Mouse (Mus musculus) midbrain, embryonic 13.5 days (tissue): ENCODE results near the gene Plcb2. TPM values are rescaled to one million over a fixed set of nuclear protein-coding genes. Genes with fewer than 3 reads are reported as not detected.
A peak's percentile ranks its signal among the peaks of the same experiment; 100 is the strongest.

ENCODE experiments used
- ATAC-seq: fragments of 200-750 bp; cut with Nextera tagmentation; 2 replicates; pipeline ENCODE4 v1.8.0; 2017; ENCODE audit warnings: mild to moderate bottlenecking, moderate TSS enrichment, moderate library complexity
- H3K27ac ChIP-seq: fragments of 300-500 bp; sonication (generic); 2 replicates; pipeline ENCODE4 v1.5.1; 2015; ENCODE audit warnings: inconsistent platforms, mild to moderate bottlenecking, moderate library complexity
- H3K27me3 ChIP-seq: fragments of 300-500 bp; sonication (generic); 2 replicates; pipeline ENCODE4 v1.6.1; 2015; ENCODE audit warnings: mild to moderate bottlenecking, inconsistent platforms
- H3K36me3 ChIP-seq: fragments of 300-500 bp; sonication (generic); 2 replicates; pipeline ENCODE4 v1.6.1; 2015; ENCODE audit warnings: mild to moderate bottlenecking, inconsistent platforms
- H3K4me1 ChIP-seq: fragments of 300-500 bp; sonication (generic); replicated peaks from 2 replicates; pipeline ENCODE4 v1.6.1; 2015; ENCODE audit warnings: inconsistent platforms
- H3K4me2 ChIP-seq: fragments of 300-500 bp; sonication (generic); replicated peaks from 2 replicates; pipeline ENCODE4 v1.6.1; 2015; ENCODE audit warnings: moderate library complexity, mild to moderate bottlenecking, inconsistent platforms
- H3K4me3 ChIP-seq: fragments of 300-500 bp; sonication (generic); replicated peaks from 2 replicates; pipeline ENCODE4 v1.5.1; 2015; ENCODE audit warnings: mild to moderate bottlenecking, inconsistent platforms
- H3K9ac ChIP-seq: fragments of 300-500 bp; sonication (generic); replicated peaks from 2 replicates; pipeline ENCODE4 v1.6.1; 2015; ENCODE audit warnings: mild to moderate bottlenecking, inconsistent platforms
- H3K9me3 ChIP-seq: fragments of 300-500 bp; sonication (generic); 2 replicates; pipeline ENCODE4 v1.6.1; 2016; ENCODE audit warnings: mild to moderate bottlenecking, inconsistent platforms
- WGBS: fragments of 180-500 bp; shearing (Covaris S2); methylation state at CpG from one replicate; pipeline ENCODE4 v1.1.7; 2015; 5-methylcytosine and 5-hydroxymethylcytosine counted together
- polyA plus RNA-seq: library from polyadenylated mRNA; unstranded; fragments of >200 nt; fragmentation: Nextera tagmentation; extraction: Ambion mirVana; gene quantifications from 2 replicates; pipeline ENCODE4 v1.2.1, GENCODE M21; 2015

Plcb2 gene
- polyA plus RNA-seq, 1 experiment from 2014 or later = 0.11 TPM

GRCm38 (mm10) chr2:118659493-118659892, 68.7 kb downstream of the Plcb2 start:
- no peak overlapping the region for H3K4me3 ChIP-seq
- H3K9me3 ChIP-seq = no peaks in the 10 kb centered on the region
- H3K36me3 ChIP-seq = no peaks in the 10 kb centered on the region
- 0 out of 2 replicates have a peak overlapping the region, but pooled peaks have one; percentile 26 for H3K27ac ChIP-seq
- 0 out of 2 replicates have a peak, but pooled peaks cover 11% of the 10 kb centered on the region for H3K27me3 ChIP-seq
- peaks cover 45% of the 10 kb centered on the region for H3K4me1 ChIP-seq
- peak overlapping the region; percentile 55 for H3K4me2 ChIP-seq
- ATAC-seq = no peak
- H3K9ac ChIP-seq = 0 out of 2 replicates have a peak overlapping the region, but pooled peaks have one; percentile 60
- 89% methylated on average over 12 of the region's 12 CpGs for WGBS

- Histone ChIP-seq H3K4me2 (no peak overlapping the region), H3K27ac (no peak overlapping the region), H3K27me3 (0 out of 2 replicates have a peak, but pooled peaks cover 7% of the 10 kb centered on the region), H3K36me3 (no peaks in the 10 kb centered on the region), H3K9ac (no peak overlapping the region), H3K9me3 (no peaks in the 10 kb centered on the region), H3K4me1 (peaks cover 44% of the 10 kb centered on the region), H3K4me3 (no peak overlapping the region)
- WGBS = 86% methylated on average over 1 of the region's 1 CpGs
- ATAC-seq = no peak
Measured at GRCm38 (mm10) chr2:118659077-118659476, 69.2 kb downstream of the Plcb2 start.

GRCm38 (mm10) chr2:118658457-118658856, 69.8 kb downstream of the Plcb2 start:
- 47% methylated on average over 4 of the region's 4 CpGs for WGBS
- Histone ChIP-seq H3K9me3 (no peaks in the 10 kb centered on the region), H3K4me1 (peaks cover 38% of the 10 kb centered on the region), H3K27ac (no peak overlapping the region), H3K4me3 (no peak overlapping the region), H3K27me3 (0 out of 2 replicates have a peak, but pooled peaks cover 4% of the 10 kb centered on the region), H3K9ac (no peak overlapping the region), H3K36me3 (no peaks in the 10 kb centered on the region), H3K4me2 (no peak overlapping the region)
- no peak for ATAC-seq

Other genes with a start within 250 kb of the Plcb2 start
- gene Srp14, start 248.7 kb downstream of the Plcb2 start, polyA plus RNA-seq = 353 and 358 TPM in 2 replicates
- 4.0 and 4.7 TPM in 2 replicates for gene Bmf, start 178.8 kb downstream of the Plcb2 start, polyA plus RNA-seq
- 37.4 and 38.0 TPM in 2 replicates for gene Bub1b, start 130.2 kb downstream of the Plcb2 start, polyA plus RNA-seq
- 20.1 and 21.1 TPM in 2 replicates for gene Pak6, start 65.1 kb downstream of the Plcb2 start, polyA plus RNA-seq
- gene Ankrd63, start 24.5 kb downstream of the Plcb2 start, polyA plus RNA-seq = 0.04 TPM in 1 of 2 replicates, not detected in the other
- gene Inafm2, start 17.3 kb upstream of the Plcb2 start, polyA plus RNA-seq = 24.6 and 25.8 TPM in 2 replicates
- gene Ccdc9b, start 34.2 kb upstream of the Plcb2 start, polyA plus RNA-seq = 1.7 and 2.1 TPM in 2 replicates
- not detected in 2 replicates for gene Phgr1, start 44.3 kb upstream of the Plcb2 start, polyA plus RNA-seq
- gene Disp2, start 51.3 kb upstream of the Plcb2 start, polyA plus RNA-seq = 32.7 and 35.8 TPM in 2 replicates
- 62.7 and 66.1 TPM in 2 replicates for gene Knstrn, start 85.6 kb upstream of the Plcb2 start, polyA plus RNA-seq
- gene Ivd, start 133.5 kb upstream of the Plcb2 start, polyA plus RNA-seq = 42.5 and 42.8 TPM in 2 replicates
- 4.2 and 5.0 TPM in 2 replicates for gene Bahd1, start 171.9 kb upstream of the Plcb2 start, polyA plus RNA-seq
- 6.2 and 6.6 TPM in 2 replicates for gene Chst14, start 198.1 kb upstream of the Plcb2 start, polyA plus RNA-seq